Mouse (Mus musculus) hindbrain, postnatal 0 days (tissue): ENCODE data around the gene Ubr2. TPM values are rescaled to one million over a fixed set of nuclear protein-coding genes. Genes with fewer than 3 reads are reported as not detected.

Experiments used
- ATAC-seq: fragments of 200-750 bp; cut with Nextera tagmentation; 2 replicates; pipeline ENCODE4 v1.8.0; 2017; ENCODE audit warnings: mild to moderate bottlenecking, moderate TSS enrichment, moderate library complexity
- DNase-seq: peaks from one replicate; pipeline ENCODE4 v3.0.0-alpha.2; 2015; ENCODE audit warnings: low spot score
- H3K27ac ChIP-seq: fragments of 300-500 bp; sonication (generic); 2 replicates; pipeline ENCODE4 v1.5.1; 2014; ENCODE audit warnings: mild to moderate bottlenecking
- H3K27me3 ChIP-seq: fragments of 300-500 bp; sonication (generic); 2 replicates; pipeline ENCODE4 v1.6.1; 2014; ENCODE audit warnings: low read length, mixed read lengths; ENCODE audit not compliant: insufficient read depth
- H3K36me3 ChIP-seq: fragments of 300-500 bp; sonication (generic); 2 replicates; pipeline ENCODE4 v1.6.1; 2014; ENCODE audit warnings: low read length, mixed read lengths; ENCODE audit not compliant: insufficient read depth
- H3K4me1 ChIP-seq: fragments of 300-500 bp; sonication (generic); 2 replicates; pipeline ENCODE4 v1.6.1; 2014; ENCODE audit warnings: antibody characterized with exemption, low read length, mixed read lengths; ENCODE audit not compliant: insufficient read depth
- H3K4me2 ChIP-seq: fragments of 300-500 bp; sonication (generic); 2 replicates; pipeline ENCODE4 v1.6.1; 2014; ENCODE audit warnings: low read depth, mild to moderate bottlenecking, low read length, moderate library complexity, mixed read lengths
- H3K4me3 ChIP-seq: fragments of 300-500 bp; sonication (generic); 2 replicates; pipeline ENCODE4 v1.5.1; 2014; ENCODE audit warnings: low read length
- H3K9ac ChIP-seq: fragments of 300-500 bp; sonication (generic); replicated peaks from 2 replicates; pipeline ENCODE4 v1.6.1; 2014; ENCODE audit warnings: mild to moderate bottlenecking, low read length, moderate library complexity, mixed read lengths
- H3K9me3 ChIP-seq: fragments of 300-500 bp; sonication (generic); 2 replicates; pipeline ENCODE4 v1.6.1; 2016; ENCODE audit warnings: low read length, mixed read lengths
- CTCF ChIP-seq: IDR thresholded peaks from 2 replicates; pipeline ENCODE4 v1.5.1; 2016; ENCODE audit warnings: antibody characterized with exemption, control low read depth, low read depth
- WGBS: fragments of 180-500 bp; shearing (Covaris S2); extraction: QIAGEN DNeasy Blood & Tissue Kit; methylation state at CpG from one replicate; pipeline ENCODE4 v1.1.7; 2014; 5-methylcytosine and 5-hydroxymethylcytosine counted together
- polyA plus RNA-seq: library from polyadenylated mRNA; unstranded; fragments of >200 nt; fragmentation: Nextera tagmentation; extraction: Ambion mirVana; gene quantifications from 2 replicates; pipeline ENCODE4 v1.2.1, GENCODE M21; 2015
- total RNA-seq: library from RNA; depleted of rRNA; stranded (reverse); fragments of >200 nt; gene quantifications from 2 replicates; pipeline ENCODE4 v1.2.3, GENCODE M21; 2014

The Ubr2 gene
- total and polyA plus RNA-seq, 2 experiments from 2014 or later = 8.7 to 33.0 TPM

DNA sequence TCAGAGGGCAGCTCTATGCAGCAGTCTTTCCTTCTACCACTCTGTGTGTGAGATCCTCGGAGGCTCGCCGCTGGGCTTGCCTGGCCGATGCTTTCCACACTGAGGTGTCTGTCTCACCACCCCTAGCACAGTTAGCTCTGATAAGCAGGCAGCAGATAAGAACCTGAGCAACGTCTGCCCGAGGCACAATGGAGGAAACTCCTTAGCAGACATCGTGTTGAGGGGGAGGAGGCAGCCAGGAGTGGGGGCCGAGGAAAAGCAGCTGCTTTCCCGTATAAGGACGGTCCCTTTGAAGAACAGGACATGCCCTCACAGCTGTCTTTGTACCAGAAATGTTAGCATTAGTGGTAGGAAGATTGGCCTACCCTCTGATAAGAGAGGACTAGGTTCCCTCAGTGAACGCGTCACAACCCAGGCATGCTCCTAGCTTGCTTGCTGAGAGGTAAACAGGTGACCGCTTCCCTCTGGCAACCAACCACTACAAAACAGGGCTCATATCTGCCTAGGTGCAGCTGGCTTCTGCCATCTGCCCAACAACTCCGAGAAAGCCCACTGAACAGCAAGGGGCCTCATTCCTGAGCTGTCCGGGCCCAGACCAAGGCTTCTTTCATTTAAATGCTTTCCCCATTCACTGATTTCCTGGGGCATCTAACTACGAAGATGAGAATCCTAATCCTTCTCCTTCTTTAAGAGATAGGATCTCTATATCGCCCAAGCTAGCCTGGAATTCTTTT lies 124.3 kb downstream of the Ubr2 start:
- no peak for ATAC-seq
- H3K4me3 ChIP-seq = no peak overlapping the region
- 57% methylated on average over 17 of the region's 17 CpGs for WGBS
- no peak for DNase-seq
- H3K4me1 ChIP-seq = 0 out of 2 replicates have a peak, but pooled peaks cover 6% of the 10 kb centered on the region
- H3K9me3 ChIP-seq = no peaks in the 10 kb centered on the region
- H3K9ac ChIP-seq = 0 out of 2 replicates have a peak overlapping the region, but pooled peaks have one; percentile 13
- TF ChIP-seq CTCF = no peak
- no peaks in the 10 kb centered on the region for H3K27me3 ChIP-seq
- H3K36me3 ChIP-seq = no peaks in the 10 kb centered on the region
- no peak overlapping the region for H3K27ac ChIP-seq
- no peak overlapping the region for H3K4me2 ChIP-seq

- no peak overlapping the region for H3K4me3 ChIP-seq
- TF ChIP-seq CTCF = no peak
- ATAC-seq (no peak), DNase-seq (no peak)
- H3K27me3 ChIP-seq = no peaks in the 10 kb centered on the region
- no peaks in the 10 kb centered on the region for H3K9me3 ChIP-seq
- no peaks in the 10 kb centered on the region for H3K36me3 ChIP-seq
- no peak overlapping the region for H3K9ac ChIP-seq
- H3K4me1 ChIP-seq = 0 out of 2 replicates have a peak, but pooled peaks cover 6% of the 10 kb centered on the region
- no peak overlapping the region for H3K4me2 ChIP-seq
- 82% methylated on average over 11 of the region's 11 CpGs for WGBS
- H3K27ac ChIP-seq = no peak overlapping the region
These were observed 125.0 kb downstream of the Ubr2 start for GRCm38 (mm10) chr17:46885218-46885909.

GRCm38 (mm10) chr17:46884766-46885165 lies 125.6 kb downstream of the Ubr2 start:
- Histone ChIP-seq H3K9ac (no peak overlapping the region), H3K9me3 (no peaks in the 10 kb centered on the region), H3K4me3 (no peak overlapping the region), H3K4me2 (no peak overlapping the region), H3K4me1 (0 out of 2 replicates have a peak, but pooled peaks cover 6% of the 10 kb centered on the region), H3K27me3 (no peaks in the 10 kb centered on the region), H3K27ac (no peak overlapping the region), H3K36me3 (no peaks in the 10 kb centered on the region)
- TF ChIP-seq CTCF = no peak
- WGBS = 90% methylated on average over 6 of the region's 6 CpGs
- no peak for ATAC-seq
- no peak for DNase-seq

DNA sequence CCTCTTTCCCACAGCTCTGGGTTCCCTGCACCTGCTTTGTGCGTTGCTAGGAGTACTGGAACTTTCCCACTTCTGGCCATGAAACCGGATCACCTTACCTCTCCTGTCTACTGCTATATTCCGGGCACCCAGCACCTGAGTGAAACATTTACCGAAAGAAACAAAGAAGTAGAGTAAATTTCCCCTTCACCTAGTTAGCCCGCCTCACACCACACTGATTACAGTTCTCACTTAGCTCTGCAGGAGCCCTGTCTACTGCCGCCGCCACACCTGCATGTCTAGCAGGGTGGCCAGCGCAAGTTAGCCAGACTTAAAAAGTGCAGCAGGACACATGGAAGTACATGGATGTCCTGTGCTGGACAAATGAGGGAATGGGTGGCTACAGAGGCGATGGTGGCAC lies 127.2 kb downstream of the Ubr2 start:
- no peak overlapping the region for H3K4me3 ChIP-seq
- H3K27ac ChIP-seq = no peak overlapping the region
- 0 out of 2 replicates have a peak, but pooled peaks cover 6% of the 10 kb centered on the region for H3K4me1 ChIP-seq
- no peaks in the 10 kb centered on the region for H3K9me3 ChIP-seq
- H3K27me3 ChIP-seq = no peaks in the 10 kb centered on the region
- 91% methylated on average over 9 of the region's 9 CpGs for WGBS
- H3K9ac ChIP-seq = no peak overlapping the region
- ATAC-seq (no peak), DNase-seq (no peak)
- no peaks in the 10 kb centered on the region for H3K36me3 ChIP-seq
- no peak for TF ChIP-seq CTCF
- no peak overlapping the region for H3K4me2 ChIP-seq

- ATAC-seq = no peak
These were observed 128.6 kb downstream of the Ubr2 start for GRCm38 (mm10) chr17:46881728-46882127.

DNA sequence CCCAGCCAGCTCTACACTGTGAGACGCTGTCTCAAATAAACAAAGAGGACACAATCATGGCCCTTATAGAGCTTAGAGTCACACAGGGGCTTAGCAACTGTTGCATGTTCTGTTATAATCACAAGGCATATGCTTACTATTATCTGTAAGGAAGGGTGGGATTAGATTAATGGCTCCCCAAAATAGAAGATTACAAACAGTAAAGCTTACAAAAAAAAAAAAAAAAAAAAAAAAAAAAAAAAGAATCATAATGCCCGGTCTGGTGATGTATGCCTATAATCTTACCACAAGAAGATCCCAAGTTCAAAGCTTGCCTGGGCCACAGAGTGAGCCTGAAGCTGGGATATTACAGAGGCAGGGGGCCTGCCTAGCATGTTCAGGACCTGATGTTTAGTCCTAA lies 130.0 kb downstream of the Ubr2 start:
- Histone ChIP-seq H3K9me3 (no peaks in the 10 kb centered on the region), H3K9ac (no peak overlapping the region), H3K4me1 (no peaks in the 10 kb centered on the region), H3K27ac (peak overlapping the region; percentile 36; the same call in 1 of the 2 replicates), H3K4me3 (no peak overlapping the region), H3K27me3 (no peaks in the 10 kb centered on the region), H3K36me3 (no peaks in the 10 kb centered on the region), H3K4me2 (no peak overlapping the region)
- no peak for ATAC-seq
- no peak for TF ChIP-seq CTCF
- DNase-seq = no peak
- 50% methylated on average over 2 of the region's 2 CpGs for WGBS

More at GRCm38 (mm10) chr17:46881728-46882127, 128.6 kb downstream of the Ubr2 start:
- 0 out of 2 replicates have a peak, but pooled peaks cover 6% of the 10 kb centered on the region for H3K4me1 ChIP-seq
- H3K4me3 ChIP-seq = no peak overlapping the region
- H3K9me3 ChIP-seq = no peaks in the 10 kb centered on the region
- no peak overlapping the region for H3K27ac ChIP-seq
- WGBS = 75% methylated on average over 6 of the region's 6 CpGs
- no peak for DNase-seq
- no peak overlapping the region for H3K4me2 ChIP-seq
- no peaks in the 10 kb centered on the region for H3K36me3 ChIP-seq
- no peaks in the 10 kb centered on the region for H3K27me3 ChIP-seq
- TF ChIP-seq CTCF = no peak
- H3K9ac ChIP-seq = no peak overlapping the region
